9 mouse cellular contexts compared by ENCODE assay signal in the genomic region with DNA sequence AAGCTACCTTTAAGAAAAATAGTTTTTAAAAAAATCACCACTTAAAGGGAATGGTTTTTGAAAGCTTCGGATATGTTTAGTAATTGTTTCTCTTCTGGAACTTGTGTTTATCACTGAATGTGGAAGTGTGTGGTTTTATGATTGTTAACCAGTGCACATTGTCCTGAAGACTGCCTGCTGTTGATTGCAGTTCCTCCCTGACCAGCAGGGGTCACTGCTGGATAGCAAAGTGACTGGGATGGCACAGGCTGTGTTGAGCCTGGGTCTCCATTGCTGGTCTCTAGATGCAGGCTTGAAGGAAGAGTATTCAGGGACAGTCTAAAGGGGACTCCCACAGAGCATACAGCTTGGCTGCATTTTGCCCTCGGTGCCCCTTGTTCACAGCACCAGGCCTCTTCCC. TPM values are rescaled to one million over a fixed set of nuclear protein-coding genes. Genes with fewer than 3 reads are reported as not detected.
DNase-seq lines count a peak whose midpoint lies in the region; ATAC-seq and TF ChIP-seq lines count a peak whose summit lies in the region.
"Had no signal": no experiment of that assay in that cellular context is flagged by ENCODE, and none has a peak within 500 bp of the region (broad histone marks: within the 10 kb centered on the region; RNA-seq: fewer than 3 reads in every experiment).

No protein-coding gene starts in this region.

- intact Hi-C loops in heart, postnatal 14 days (cut with DNase I) = loop anchor here (1.0 to 10.0 kb wide), 4 partner anchors 190 to 537 kb away; a partner anchor contains a TSS

- H3K9ac ChIP-seq in forebrain, embryonic 11.5 days (ENCODE audit: low read length) = no peak overlapping the region
- H3K9ac ChIP-seq in neural tube, embryonic 13.5 days = no peak overlapping the region
- no peak overlapping the region for H3K9ac ChIP-seq in stomach, postnatal 0 days (ENCODE audit: low read length)
- H3K9ac ChIP-seq: embryonic facial prominence, embryonic 13.5 days had no signal

- no peaks in the 10 kb centered on the region; the same call in 1 of the 2 replicates for H3K36me3 ChIP-seq in forebrain, embryonic 11.5 days (ENCODE audit: control insufficient read depth, insufficient read depth, low read length)
- peaks cover 14% of the 10 kb centered on the region for H3K36me3 ChIP-seq in neural tube, embryonic 13.5 days
- H3K36me3 ChIP-seq in stomach, postnatal 0 days (ENCODE audit: control insufficient read depth, insufficient read depth, low read length) = peaks cover 9% of the 10 kb centered on the region

- peak; percentile 77 for ATAC-seq in forebrain, embryonic 11.5 days (replicated peaks; ENCODE audit: low FRiP score)
- ATAC-seq in neural tube, embryonic 13.5 days (ENCODE audit: low read depth) = peak; percentile 70
- ATAC-seq in stomach, postnatal 0 days (ENCODE audit: low FRiP score, low TSS enrichment) = peak; percentile 45; the same call in 1 of the 2 replicates

- H3K4me1 ChIP-seq in forebrain, embryonic 11.5 days (replicated peaks; ENCODE audit: control insufficient read depth, insufficient read depth, low read length) = peaks cover 7% of the 10 kb centered on the region; the same call in 1 of the 2 replicates
- peaks cover 59% of the 10 kb centered on the region for H3K4me1 ChIP-seq in neural tube, embryonic 13.5 days (replicated peaks)
- H3K4me1 ChIP-seq in stomach, postnatal 0 days (replicated peaks; ENCODE audit: control insufficient read depth, insufficient read depth) = peaks cover 20% of the 10 kb centered on the region

- no peak overlapping the region for H3K4me2 ChIP-seq in forebrain, embryonic 11.5 days (ENCODE audit: low read depth, low read length, severe bottlenecking)
- H3K4me2 ChIP-seq in neural tube, embryonic 13.5 days = no peak overlapping the region
- no peak overlapping the region for H3K4me2 ChIP-seq in stomach, postnatal 0 days (replicated peaks; ENCODE audit: low read depth)
- H3K4me2 ChIP-seq: embryonic facial prominence, embryonic 13.5 days had no signal

- H3K9me3 ChIP-seq in forebrain, embryonic 11.5 days (ENCODE audit: control insufficient read depth, low read length) = no peaks in the 10 kb centered on the region
- H3K9me3 ChIP-seq in neural tube, embryonic 13.5 days = no peaks in the 10 kb centered on the region
- no peaks in the 10 kb centered on the region for H3K9me3 ChIP-seq in stomach, postnatal 0 days (ENCODE audit: control insufficient read depth, low read length)
- H3K9me3 ChIP-seq: embryonic facial prominence, embryonic 13.5 days had no signal

- DNase-seq in CD8-positive naive resting alpha-beta T cell, adult 2 months (ENCODE audit: low read depth in 2 of 2, low spot score in 2 of 2) = peak; percentile 70 to 78
- peak; percentile 56 for DNase-seq in c-Kit-negative CD71-positive TER-119-positive erythroid progenitor cells, embryonic 14.5 days (ENCODE audit: low read depth, low spot score)
- DNase-seq in forebrain, embryonic 11.5 days (ENCODE audit: low spot score) = peak; percentile 89
- DNase-seq in heart, postnatal 14 days = peak; percentile 88 to 91
- peak; percentile 82 to 91 for DNase-seq in kidney, postnatal 36 days
- peak; percentile 76 to 83 for DNase-seq in lung, adult 18-20 months
- DNase-seq in stomach, postnatal 0 days (ENCODE audit: low spot score) = peak; percentile 85

- no peak overlapping the region for H3K27ac ChIP-seq in forebrain, embryonic 11.5 days (ENCODE audit: low read depth, low read length)
- H3K27ac ChIP-seq in neural tube, embryonic 13.5 days (replicated peaks) = no peak overlapping the region; the same call in 1 of the 2 replicates
- no peak overlapping the region for H3K27ac ChIP-seq in stomach, postnatal 0 days (replicated peaks)
- H3K27ac ChIP-seq: embryonic facial prominence, embryonic 13.5 days had no signal

- no peaks in the 10 kb centered on the region for H3K27me3 ChIP-seq in forebrain, embryonic 11.5 days (ENCODE audit: control insufficient read depth, insufficient read depth, low read length)
- H3K27me3 ChIP-seq in neural tube, embryonic 13.5 days = no peaks in the 10 kb centered on the region
- H3K27me3 ChIP-seq in stomach, postnatal 0 days (ENCODE audit: control insufficient read depth, insufficient read depth, low read length) = no peaks in the 10 kb centered on the region
- H3K27me3 ChIP-seq: embryonic facial prominence, embryonic 13.5 days had no signal

- TF ChIP-seq EP300 in stomach, postnatal 0 days (optimal IDR thresholded peaks at IDR 0.05) = no peak

- H3K4me3 ChIP-seq in forebrain, embryonic 11.5 days (ENCODE audit: low read depth, low read length) = no peak overlapping the region
- H3K4me3 ChIP-seq in neural tube, embryonic 13.5 days = no peak overlapping the region
- no peak overlapping the region for H3K4me3 ChIP-seq in stomach, postnatal 0 days (ENCODE audit: low read depth, low read length)
- H3K4me3 ChIP-seq: embryonic facial prominence, embryonic 13.5 days had no signal

- peak; percentile 98 for TF ChIP-seq CTCF in stomach, postnatal 0 days (IDR thresholded peaks at IDR 0.05; ENCODE audit: low read depth)

- WGBS in forebrain, embryonic 11.5 days = 42% methylated on average over 2 of the region's 2 CpGs
- whole genome bisulfite sequencing in neural tube, embryonic 13.5 days = 39% methylated on average over 2 of the region's 2 CpGs
- whole genome bisulfite sequencing in stomach, postnatal 0 days = 39% methylated on average over 2 of the region's 2 CpGs

RNA-seq across cellular contexts. Expression of a gene that starts 5.4 kb away (rescaled TPM):
- 76.7 and 78.1 TPM in 2 replicates for polyA plus RNA-seq in forebrain, embryonic 11.5 days (2014; fragmentation: Nextera tagmentation; extraction: Ambion mirVana)
- 10 to 100 TPM; 59.2 to 60.6 TPM for total RNA-seq in heart, postnatal 14 days (2021)
- 86.8 and 87.9 TPM in 2 replicates for polyA plus RNA-seq in neural tube, embryonic 13.5 days (2015; fragmentation: Nextera tagmentation; extraction: Ambion mirVana)
- 53.8 and 54.5 TPM in 2 replicates for polyA plus RNA-seq in stomach, postnatal 0 days (2015; fragmentation: Nextera tagmentation; extraction: Ambion mirVana)

RNA-seq across cellular contexts. Expression of a gene that starts 21.5 kb away (rescaled TPM):
- not detected in 2 replicates for polyA plus RNA-seq in forebrain, embryonic 11.5 days (2014; fragmentation: Nextera tagmentation; extraction: Ambion mirVana)
- 10 to 100 TPM in 1 of 2 experiments, 1 to 10 TPM in 1; 7.6 to 12.7 TPM for total RNA-seq in heart, postnatal 14 days (2021)
- 2.0 and 8.6 TPM in 2 replicates for polyA plus RNA-seq in neural tube, embryonic 13.5 days (2015; fragmentation: Nextera tagmentation; extraction: Ambion mirVana)
- 12.6 and 17.3 TPM in 2 replicates for polyA plus RNA-seq in stomach, postnatal 0 days (2015; fragmentation: Nextera tagmentation; extraction: Ambion mirVana)

RNA-seq across cellular contexts. Expression of a gene that starts 21.6 kb away (rescaled TPM):
- polyA plus RNA-seq in forebrain, embryonic 11.5 days (2014; fragmentation: Nextera tagmentation; extraction: Ambion mirVana) = 336 and 367 TPM in 2 replicates
- total RNA-seq in heart, postnatal 14 days (2021) = 10 to 100 TPM; 53.7 to 61.6 TPM
- polyA plus RNA-seq in neural tube, embryonic 13.5 days (2015; fragmentation: Nextera tagmentation; extraction: Ambion mirVana) = 248 and 252 TPM in 2 replicates
- 232 and 239 TPM in 2 replicates for polyA plus RNA-seq in stomach, postnatal 0 days (2015; fragmentation: Nextera tagmentation; extraction: Ambion mirVana)

RNA-seq across cellular contexts. Expression of a gene that starts 46.0 kb away (rescaled TPM):
- 69.0 and 73.8 TPM in 2 replicates for polyA plus RNA-seq in forebrain, embryonic 11.5 days (2014; fragmentation: Nextera tagmentation; extraction: Ambion mirVana)
- total RNA-seq in heart, postnatal 14 days (2021) = 100 to 1,000 TPM; 128 to 132 TPM
- polyA plus RNA-seq in neural tube, embryonic 13.5 days (2015; fragmentation: Nextera tagmentation; extraction: Ambion mirVana) = 78.9 and 79.7 TPM in 2 replicates
- 278 and 317 TPM in 2 replicates for polyA plus RNA-seq in stomach, postnatal 0 days (2015; fragmentation: Nextera tagmentation; extraction: Ambion mirVana)

RNA-seq across cellular contexts. Expression of a gene that starts 58.9 kb away (rescaled TPM):
- 1.4 and 1.5 TPM in 2 replicates for polyA plus RNA-seq in forebrain, embryonic 11.5 days (2014; fragmentation: Nextera tagmentation; extraction: Ambion mirVana)
- total RNA-seq in heart, postnatal 14 days (2021) = under 1 TPM in 1 of 2 experiments, not detected in 1; 0.17 TPM
- polyA plus RNA-seq in neural tube, embryonic 13.5 days (2015; fragmentation: Nextera tagmentation; extraction: Ambion mirVana) = 0.48 and 2.0 TPM in 2 replicates
- 0.67 and 0.74 TPM in 2 replicates for polyA plus RNA-seq in stomach, postnatal 0 days (2015; fragmentation: Nextera tagmentation; extraction: Ambion mirVana)
